Mouse (Mus musculus) hindbrain, postnatal 0 days (tissue): ENCODE results near the gene Neil1. TPM values are rescaled to one million over a fixed set of nuclear protein-coding genes. Genes with fewer than 3 reads are reported as not detected.

Experiments used
- ATAC-seq: fragments of 200-750 bp; cut with Nextera tagmentation; 2 replicates; pipeline ENCODE4 v1.8.0; 2017; ENCODE audit warnings: mild to moderate bottlenecking, moderate TSS enrichment, moderate library complexity
- DNase-seq: peaks from one replicate; pipeline ENCODE4 v3.0.0-alpha.2; 2015; ENCODE audit warnings: low spot score
- H3K27ac ChIP-seq: fragments of 300-500 bp; sonication (generic); 2 replicates; pipeline ENCODE4 v1.5.1; 2014; ENCODE audit warnings: mild to moderate bottlenecking
- H3K27me3 ChIP-seq: fragments of 300-500 bp; sonication (generic); 2 replicates; pipeline ENCODE4 v1.6.1; 2014; ENCODE audit warnings: low read length, mixed read lengths; ENCODE audit not compliant: insufficient read depth
- H3K36me3 ChIP-seq: fragments of 300-500 bp; sonication (generic); 2 replicates; pipeline ENCODE4 v1.6.1; 2014; ENCODE audit warnings: low read length, mixed read lengths; ENCODE audit not compliant: insufficient read depth
- H3K4me1 ChIP-seq: fragments of 300-500 bp; sonication (generic); 2 replicates; pipeline ENCODE4 v1.6.1; 2014; ENCODE audit warnings: antibody characterized with exemption, low read length, mixed read lengths; ENCODE audit not compliant: insufficient read depth
- H3K4me2 ChIP-seq: fragments of 300-500 bp; sonication (generic); 2 replicates; pipeline ENCODE4 v1.6.1; 2014; ENCODE audit warnings: low read depth, mild to moderate bottlenecking, low read length, moderate library complexity, mixed read lengths
- H3K4me3 ChIP-seq: fragments of 300-500 bp; sonication (generic); 2 replicates; pipeline ENCODE4 v1.5.1; 2014; ENCODE audit warnings: low read length
- H3K9ac ChIP-seq: fragments of 300-500 bp; sonication (generic); replicated peaks from 2 replicates; pipeline ENCODE4 v1.6.1; 2014; ENCODE audit warnings: mild to moderate bottlenecking, low read length, moderate library complexity, mixed read lengths
- H3K9me3 ChIP-seq: fragments of 300-500 bp; sonication (generic); 2 replicates; pipeline ENCODE4 v1.6.1; 2016; ENCODE audit warnings: low read length, mixed read lengths
- CTCF ChIP-seq: IDR thresholded peaks from 2 replicates; pipeline ENCODE4 v1.5.1; 2016; ENCODE audit warnings: antibody characterized with exemption, control low read depth, low read depth
- WGBS: fragments of 180-500 bp; shearing (Covaris S2); extraction: QIAGEN DNeasy Blood & Tissue Kit; methylation state at CpG from one replicate; pipeline ENCODE4 v1.1.7; 2014; 5-methylcytosine and 5-hydroxymethylcytosine counted together
- polyA plus RNA-seq: library from polyadenylated mRNA; unstranded; fragments of >200 nt; fragmentation: Nextera tagmentation; extraction: Ambion mirVana; gene quantifications from 2 replicates; pipeline ENCODE4 v1.2.1, GENCODE M21; 2015
- total RNA-seq: library from RNA; depleted of rRNA; stranded (reverse); fragments of >200 nt; gene quantifications from 2 replicates; pipeline ENCODE4 v1.2.3, GENCODE M21; 2014; rRNA removed

Gene Neil1
- total RNA-seq, result 7.3 and 7.7 TPM in 2 replicates
- 7.2 and 7.3 TPM in 2 replicates for polyA plus RNA-seq

- ATAC-seq (peak; percentile 95), DNase-seq (peak; percentile 96)
- peaks cover 15% of the 10 kb centered on the region for H3K4me1 ChIP-seq
- no peaks in the 10 kb centered on the region for H3K27me3 ChIP-seq
- peak within 1 kb of the TSS; percentile 74 for H3K9ac ChIP-seq
- H3K4me3 ChIP-seq, result peak within 1 kb of the TSS; percentile 45
- H3K9me3 ChIP-seq, result no peaks in the 10 kb centered on the region
- no peaks in the 10 kb centered on the region for H3K36me3 ChIP-seq
- 2% methylated on average over 27 of the region's 27 CpGs for WGBS
- peak within 1 kb of the TSS; percentile 87 for H3K4me2 ChIP-seq
- TF ChIP-seq CTCF, result peak; percentile 44
- peak within 1 kb of the TSS; percentile 90 for H3K27ac ChIP-seq
Observed at GRCm38 (mm10) chr9:57148144-57148878, at the start of gene Neil1. Gene Neil1, minus strand, starts transcription at chr9:57148305.

GRCm38 (mm10) chr9:57197414-57197813 is 49.3 kb upstream of the Neil1 start:
- no peaks in the 10 kb centered on the region for H3K9me3 ChIP-seq
- H3K9ac ChIP-seq, result no peak overlapping the region
- no peak overlapping the region for H3K4me2 ChIP-seq
- no peak for DNase-seq
- no peak overlapping the region for H3K4me3 ChIP-seq
- no peak for ATAC-seq
- H3K36me3 ChIP-seq, result no peaks in the 10 kb centered on the region
- H3K27me3 ChIP-seq, result no peaks in the 10 kb centered on the region
- H3K27ac ChIP-seq, result no peak overlapping the region
- 80% methylated on average over 8 of the region's 8 CpGs for WGBS
- no peaks in the 10 kb centered on the region for H3K4me1 ChIP-seq
- no peak for TF ChIP-seq CTCF

GRCm38 (mm10) chr9:57196708-57197107 is 48.6 kb upstream of the Neil1 start:
- Histone ChIP-seq H3K36me3 (no peaks in the 10 kb centered on the region), H3K9ac (no peak overlapping the region), H3K9me3 (no peaks in the 10 kb centered on the region), H3K4me1 (no peaks in the 10 kb centered on the region), H3K4me3 (no peak overlapping the region), H3K4me2 (no peak overlapping the region), H3K27ac (no peak overlapping the region), H3K27me3 (no peaks in the 10 kb centered on the region)
- no peak for TF ChIP-seq CTCF
- DNase-seq (no peak), ATAC-seq (no peak)
- 63% methylated on average over 3 of the region's 3 CpGs for WGBS

GRCm38 (mm10) chr9:57168411-57168810 is 20.3 kb upstream of the Neil1 start:
- Histone ChIP-seq H3K36me3 (no peaks in the 10 kb centered on the region), H3K4me2 (no peak overlapping the region), H3K4me3 (no peak overlapping the region), H3K9ac (no peak overlapping the region), H3K9me3 (no peaks in the 10 kb centered on the region), H3K4me1 (no peaks in the 10 kb centered on the region), H3K27me3 (no peaks in the 10 kb centered on the region), H3K27ac (no peak overlapping the region)
- 83% methylated on average over 5 of the region's 5 CpGs for WGBS
- ATAC-seq (no peak), DNase-seq (no peak)
- TF ChIP-seq CTCF, result no peak

GRCm38 (mm10) chr9:57166173-57166572 is 18.1 kb upstream of the Neil1 start:
- Histone ChIP-seq H3K36me3 (no peaks in the 10 kb centered on the region), H3K9me3 (no peaks in the 10 kb centered on the region), H3K4me2 (no peak overlapping the region), H3K27ac (no peak overlapping the region), H3K27me3 (no peaks in the 10 kb centered on the region), H3K9ac (no peak overlapping the region), H3K4me3 (no peak overlapping the region), H3K4me1 (no peaks in the 10 kb centered on the region)
- DNase-seq (no peak), ATAC-seq (no peak)
- 74% methylated on average over 2 of the region's 2 CpGs for WGBS
- no peak for TF ChIP-seq CTCF

- H3K36me3 ChIP-seq, result no peaks in the 10 kb centered on the region
- 27% methylated on average over 2 of the region's 2 CpGs for WGBS
Observed at GRCm38 (mm10) chr9:57163137-57163536, 15.0 kb upstream of the Neil1 start.

DNA sequence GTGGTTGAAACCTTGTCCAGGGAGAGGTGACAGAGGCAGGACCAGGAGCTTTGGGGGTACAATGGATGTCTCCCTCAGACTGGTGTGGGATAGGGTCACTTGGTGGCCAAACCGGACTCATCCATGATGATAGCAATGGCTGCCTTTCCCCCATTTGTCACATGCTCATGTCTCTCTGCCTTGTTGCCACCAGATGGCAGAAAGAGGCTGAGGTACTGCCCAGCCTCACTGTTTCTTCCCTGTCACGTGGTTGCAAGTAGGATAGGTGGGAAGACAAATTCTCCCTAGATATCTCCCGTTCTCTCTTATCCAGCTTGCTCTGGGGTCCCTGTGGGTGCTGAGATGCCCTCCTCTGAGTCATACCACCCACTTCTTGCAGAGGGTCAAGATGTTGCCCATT is 14.4 kb upstream of the Neil1 start:
- Histone ChIP-seq H3K4me1 (0 out of 2 replicates have a peak, but pooled peaks cover 2% of the 10 kb centered on the region), H3K27me3 (no peaks in the 10 kb centered on the region), H3K36me3 (no peaks in the 10 kb centered on the region), H3K4me2 (no peak overlapping the region), H3K9me3 (no peaks in the 10 kb centered on the region), H3K4me3 (no peak overlapping the region), H3K9ac (no peak overlapping the region), H3K27ac (no peak overlapping the region)
- peak; percentile 51 for DNase-seq
- 20% methylated on average over 3 of the region's 3 CpGs for WGBS
- TF ChIP-seq CTCF, result peak; percentile 81
- ATAC-seq, result no peak

More at GRCm38 (mm10) chr9:57163137-57163536, 15.0 kb upstream of the Neil1 start:
- TF ChIP-seq CTCF, result no peak
- Histone ChIP-seq H3K9me3 (no peaks in the 10 kb centered on the region), H3K4me3 (no peak overlapping the region), H3K27ac (no peak overlapping the region), H3K27me3 (no peaks in the 10 kb centered on the region), H3K4me1 (no peaks in the 10 kb centered on the region), H3K9ac (no peak overlapping the region), H3K4me2 (no peak overlapping the region)
- ATAC-seq (no peak), DNase-seq (no peak)
